Mouse (Mus musculus) midbrain, embryonic 13.5 days (tissue): ENCODE measurements around the gene 9930111J21Rik2. TPM values are rescaled to one million over a fixed set of nuclear protein-coding genes. Genes with fewer than 3 reads are reported as not detected.
"Not testable (repeated sequence)": the region's sequence is repeated elsewhere in the genome, so short reads cannot be mapped to it uniquely, and the experiment has no call there.

ENCODE experiments used
- ATAC-seq: fragments of 200-750 bp; cut with Nextera tagmentation; 2 replicates; pipeline ENCODE4 v1.8.0; 2017; ENCODE audit warnings: mild to moderate bottlenecking, moderate TSS enrichment, moderate library complexity
- H3K27ac ChIP-seq: fragments of 300-500 bp; sonication (generic); 2 replicates; pipeline ENCODE4 v1.5.1; 2015; ENCODE audit warnings: inconsistent platforms, mild to moderate bottlenecking, moderate library complexity
- H3K27me3 ChIP-seq: fragments of 300-500 bp; sonication (generic); 2 replicates; pipeline ENCODE4 v1.6.1; 2015; ENCODE audit warnings: mild to moderate bottlenecking, inconsistent platforms
- H3K36me3 ChIP-seq: fragments of 300-500 bp; sonication (generic); 2 replicates; pipeline ENCODE4 v1.6.1; 2015; ENCODE audit warnings: mild to moderate bottlenecking, inconsistent platforms
- H3K4me1 ChIP-seq: fragments of 300-500 bp; sonication (generic); replicated peaks from 2 replicates; pipeline ENCODE4 v1.6.1; 2015; ENCODE audit warnings: inconsistent platforms
- H3K4me2 ChIP-seq: fragments of 300-500 bp; sonication (generic); replicated peaks from 2 replicates; pipeline ENCODE4 v1.6.1; 2015; ENCODE audit warnings: moderate library complexity, mild to moderate bottlenecking, inconsistent platforms
- H3K4me3 ChIP-seq: fragments of 300-500 bp; sonication (generic); replicated peaks from 2 replicates; pipeline ENCODE4 v1.5.1; 2015; ENCODE audit warnings: mild to moderate bottlenecking, inconsistent platforms
- H3K9ac ChIP-seq: fragments of 300-500 bp; sonication (generic); replicated peaks from 2 replicates; pipeline ENCODE4 v1.6.1; 2015; ENCODE audit warnings: mild to moderate bottlenecking, inconsistent platforms
- H3K9me3 ChIP-seq: fragments of 300-500 bp; sonication (generic); 2 replicates; pipeline ENCODE4 v1.6.1; 2016; ENCODE audit warnings: mild to moderate bottlenecking, inconsistent platforms
- WGBS: fragments of 180-500 bp; shearing (Covaris S2); methylation state at CpG from one replicate; pipeline ENCODE4 v1.1.7; 2015; 5-methylcytosine and 5-hydroxymethylcytosine counted together
- polyA plus RNA-seq: library from polyadenylated mRNA; unstranded; fragments of >200 nt; fragmentation: Nextera tagmentation; extraction: Ambion mirVana; gene quantifications from 2 replicates; pipeline ENCODE4 v1.2.1, GENCODE M21; 2015

9930111J21Rik2 gene
- polyA plus RNA-seq: 0.15 and 0.30 TPM in 2 replicates

DNA sequence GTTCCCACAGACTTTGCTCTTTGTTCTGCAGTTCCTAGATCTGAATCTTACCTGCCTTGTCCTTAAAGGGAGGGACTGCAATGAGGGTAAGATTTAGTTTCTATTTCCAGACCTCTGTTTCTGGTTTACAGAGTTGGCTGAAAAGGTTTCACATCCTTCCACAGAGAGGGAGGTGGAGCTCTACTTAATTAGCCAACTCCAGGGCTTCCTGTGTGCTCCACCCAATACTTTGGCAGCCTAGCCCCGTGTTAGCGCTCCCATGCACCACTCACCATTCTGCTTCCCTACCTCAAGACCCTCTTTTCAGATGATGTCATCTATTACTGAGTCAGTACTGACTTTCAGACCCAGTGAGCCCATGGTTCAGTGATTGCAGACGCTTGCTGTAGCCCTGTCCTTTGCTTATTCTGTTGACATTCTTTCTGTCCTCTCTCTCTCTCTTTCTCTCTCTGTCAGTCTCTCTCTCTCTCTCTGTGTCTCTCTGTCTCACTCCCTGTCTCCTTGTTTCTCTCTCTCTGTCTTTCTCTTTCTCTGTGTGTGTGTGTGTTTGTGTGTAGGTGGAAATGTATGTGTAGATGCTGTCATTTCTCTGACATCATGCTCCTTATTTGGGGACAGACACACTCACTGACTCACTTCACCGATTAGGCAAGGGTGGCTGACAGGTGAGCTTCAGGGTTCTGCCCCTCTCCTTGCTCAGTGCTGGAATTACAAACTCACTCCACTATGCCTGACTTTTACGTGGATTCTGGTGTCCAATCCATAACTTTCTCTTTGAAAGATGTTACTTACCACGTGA is at the start of gene 9930111J21Rik2:
Gene 9930111J21Rik2 (minus strand): TSS at position 150 of the 799 bp plus-strand sequence.
- 91% methylated on average over 1 of the region's 6 CpGs for WGBS
- H3K27me3 ChIP-seq, H3K9ac ChIP-seq, ATAC-seq, H3K36me3 ChIP-seq, H3K4me3 ChIP-seq, H3K4me1 ChIP-seq, H3K9me3 ChIP-seq, H3K27ac ChIP-seq, H3K4me2 ChIP-seq: not testable (repeated sequence)

DNA sequence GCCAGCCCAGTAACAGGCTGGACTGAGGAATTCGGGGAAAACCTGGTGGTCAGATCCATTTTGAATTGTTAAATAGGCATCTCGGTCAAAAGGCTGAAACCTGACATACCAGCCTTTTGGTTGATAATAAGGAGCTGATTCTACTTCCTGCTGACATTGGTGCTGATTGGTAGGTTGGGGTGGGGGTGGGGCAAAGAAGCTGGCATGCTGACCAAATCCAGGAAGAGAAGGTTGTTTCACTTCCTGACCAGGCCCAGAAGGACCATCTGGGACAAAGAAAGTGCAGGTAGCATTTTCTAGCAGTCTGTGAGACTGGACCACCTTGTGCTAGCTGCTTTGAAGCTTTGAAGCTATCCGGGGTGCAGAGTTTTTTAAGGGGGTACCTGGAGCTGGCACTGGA is 49.4 kb upstream of the 9930111J21Rik2 start:
- no peaks in the 10 kb centered on the region for H3K27me3 ChIP-seq
- no peaks in the 10 kb centered on the region for H3K36me3 ChIP-seq
- no peak overlapping the region for H3K9ac ChIP-seq
- 87% methylated on average over 3 of the region's 3 CpGs for WGBS
- no peak overlapping the region for H3K27ac ChIP-seq
- H3K4me3 ChIP-seq: no peak overlapping the region
- no peaks in the 10 kb centered on the region for H3K9me3 ChIP-seq
- no peak for ATAC-seq
- H3K4me1 ChIP-seq: no peaks in the 10 kb centered on the region
- H3K4me2 ChIP-seq: no peak overlapping the region

DNA sequence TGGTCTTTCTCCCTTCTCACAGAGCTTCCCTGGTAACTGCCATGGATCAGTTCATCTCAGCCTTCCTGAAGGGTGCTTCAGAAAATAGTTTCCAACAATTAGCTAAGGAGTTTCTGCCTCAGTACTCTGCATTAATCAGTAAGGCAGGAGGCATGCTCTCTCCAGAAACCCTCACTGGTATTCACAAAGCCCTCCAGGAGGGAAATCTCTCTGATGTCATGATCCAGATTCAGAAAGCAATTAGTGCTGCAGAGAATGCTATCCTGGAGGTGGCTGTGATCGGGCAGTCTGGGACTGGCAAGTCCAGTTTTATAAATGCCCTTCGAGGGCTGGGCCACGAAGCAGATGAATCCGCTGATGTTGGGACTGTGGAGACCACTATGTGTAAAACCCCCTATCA is 44.3 kb upstream of the 9930111J21Rik2 start:
- no peaks in the 10 kb centered on the region for H3K27me3 ChIP-seq
- ATAC-seq: no peak
- no peaks in the 10 kb centered on the region for H3K4me1 ChIP-seq
- no peaks in the 10 kb centered on the region for H3K36me3 ChIP-seq
- H3K9me3 ChIP-seq: no peaks in the 10 kb centered on the region
- no peak overlapping the region for H3K27ac ChIP-seq
- no peak overlapping the region for H3K4me3 ChIP-seq
- 73% methylated on average over 4 of the region's 4 CpGs for WGBS
- H3K9ac ChIP-seq: no peak overlapping the region
- H3K4me2 ChIP-seq: no peak overlapping the region

DNA sequence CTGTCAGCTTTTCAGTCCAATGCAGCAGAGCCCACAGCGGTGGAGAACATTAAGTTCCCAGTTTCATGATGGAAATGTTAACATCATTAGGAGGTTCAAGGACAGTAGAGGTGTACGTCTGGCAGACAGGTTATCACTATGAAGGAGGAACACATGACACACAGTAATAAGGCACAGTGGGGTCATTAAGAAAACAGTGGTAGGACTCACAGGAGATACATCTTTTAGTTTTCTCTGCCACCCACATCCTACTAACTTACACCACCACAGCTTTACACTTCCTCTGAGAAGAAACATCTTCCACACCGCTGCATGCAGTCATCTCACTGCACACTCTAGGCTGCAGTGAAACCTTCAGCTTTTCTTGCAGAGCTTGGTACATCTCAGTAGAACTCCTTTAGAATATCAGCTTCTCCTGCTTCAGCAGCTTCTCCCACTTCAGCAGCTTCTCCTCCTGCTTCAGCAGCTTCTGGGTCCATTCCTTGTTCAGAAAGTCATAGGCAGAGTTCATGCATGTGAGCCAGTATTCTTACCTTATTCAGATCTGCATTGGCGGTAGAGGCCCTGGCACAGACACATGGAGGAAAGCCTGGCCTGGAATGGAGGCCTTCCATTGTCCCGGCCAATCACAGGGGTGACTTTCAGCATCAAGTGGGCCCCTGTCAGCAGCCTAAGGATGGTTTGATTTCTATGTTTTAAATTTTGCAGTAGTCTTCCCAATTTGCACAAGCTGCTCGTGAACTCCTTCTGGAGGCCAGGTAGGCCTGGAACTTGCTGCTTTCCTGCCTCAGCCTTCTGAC is 43.0 kb upstream of the 9930111J21Rik2 start:
- Histone ChIP-seq H3K9ac (no peak overlapping the region), H3K27me3 (no peaks in the 10 kb centered on the region), H3K4me1 (no peaks in the 10 kb centered on the region), H3K4me3 (no peak overlapping the region), H3K4me2 (no peak overlapping the region), H3K9me3 (no peaks in the 10 kb centered on the region), H3K36me3 (no peaks in the 10 kb centered on the region), H3K27ac (no peak overlapping the region)
- ATAC-seq: no peak
- 90% methylated on average over 6 of the region's 6 CpGs for WGBS

DNA sequence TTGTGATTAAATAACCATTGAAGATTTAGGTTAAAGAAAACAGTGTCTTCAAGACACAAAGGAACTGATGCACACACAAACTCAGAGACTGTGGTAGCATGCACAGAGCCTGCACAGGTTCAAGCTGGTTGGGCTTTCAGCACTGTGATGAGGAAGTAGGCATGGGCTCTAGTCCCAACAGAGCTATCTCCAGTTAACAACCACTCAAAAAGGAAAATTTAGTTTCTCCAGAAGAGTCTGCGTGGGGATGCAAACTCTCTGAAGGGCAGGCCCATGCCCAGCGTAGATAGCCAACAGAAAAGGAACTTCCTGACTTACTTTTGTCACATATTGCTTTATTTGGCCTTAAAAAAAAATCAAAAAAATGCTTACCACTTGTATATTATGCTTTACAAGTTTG is 41.7 kb upstream of the 9930111J21Rik2 start:
- no peak overlapping the region for H3K4me2 ChIP-seq
- no peak for ATAC-seq
- 100% methylated on average over 2 of the region's 2 CpGs for WGBS

DNA sequence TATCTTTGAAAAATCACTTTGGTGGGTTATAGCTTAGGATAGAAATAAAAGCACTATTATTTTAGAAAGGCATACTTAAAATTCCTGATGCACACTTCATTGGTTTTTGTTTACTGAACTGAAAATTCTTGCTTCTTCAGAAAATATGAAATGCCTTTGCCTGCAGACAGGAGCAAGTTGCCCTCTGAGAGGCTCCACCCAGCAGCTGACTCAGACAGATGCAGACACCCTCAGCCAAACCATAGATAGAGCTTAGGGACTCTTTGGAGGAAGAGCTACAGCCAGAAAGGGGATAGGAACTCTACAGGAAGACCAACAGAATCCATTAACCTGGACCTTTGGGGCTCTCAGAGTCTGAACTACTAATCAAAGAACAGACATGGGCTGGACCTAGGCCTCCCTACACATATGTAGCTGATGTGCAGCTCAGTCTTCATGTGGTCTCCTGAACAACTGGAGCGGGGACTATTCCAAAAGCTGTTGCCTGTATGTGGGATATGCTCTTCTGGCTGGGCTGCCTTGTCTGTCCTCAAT is 41.1 kb upstream of the 9930111J21Rik2 start:
- Histone ChIP-seq H3K9me3 (no peaks in the 10 kb centered on the region), H3K27ac (no peak overlapping the region), H3K4me2 (no peak overlapping the region), H3K36me3 (no peaks in the 10 kb centered on the region), H3K4me1 (peaks cover 6% of the 10 kb centered on the region; the same call in 1 of the 2 replicates), H3K27me3 (no peaks in the 10 kb centered on the region), H3K9ac (no peak overlapping the region), H3K4me3 (no peak overlapping the region)
- no peak for ATAC-seq
- 96% methylated on average over 1 of the region's 1 CpGs for WGBS

More for the DNA sequence above, 41.7 kb upstream of the 9930111J21Rik2 start:
- H3K9ac ChIP-seq: no peak overlapping the region
- H3K27ac ChIP-seq: no peak overlapping the region
- H3K9me3 ChIP-seq: no peaks in the 10 kb centered on the region
- H3K4me1 ChIP-seq: peaks cover 6% of the 10 kb centered on the region; the same call in 1 of the 2 replicates
- H3K36me3 ChIP-seq: no peaks in the 10 kb centered on the region
- no peaks in the 10 kb centered on the region for H3K27me3 ChIP-seq
- H3K4me3 ChIP-seq: no peak overlapping the region

DNA sequence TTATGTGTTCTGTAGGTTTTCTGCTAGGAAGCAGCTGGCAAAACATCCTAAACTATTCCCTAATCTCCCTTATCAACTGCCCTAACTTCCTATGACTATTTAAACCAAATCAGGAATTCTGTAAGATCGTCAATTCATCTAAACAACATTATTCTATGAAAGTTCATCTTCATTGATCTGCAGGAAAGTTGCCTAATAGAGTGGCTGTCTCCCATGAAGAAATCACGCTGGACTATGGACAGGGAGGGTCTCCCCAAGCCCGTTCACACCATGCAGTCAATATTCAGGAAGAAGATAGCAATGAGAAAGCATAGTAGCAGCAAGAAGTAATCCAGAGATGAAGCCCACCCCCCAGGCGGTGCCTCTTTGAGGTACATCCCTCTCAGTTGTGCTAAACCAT is 40.1 kb upstream of the 9930111J21Rik2 start:
- H3K27me3 ChIP-seq: no peaks in the 10 kb centered on the region
- H3K4me1 ChIP-seq: peaks cover 6% of the 10 kb centered on the region; the same call in 1 of the 2 replicates
- H3K27ac ChIP-seq: no peak overlapping the region
- H3K36me3 ChIP-seq: no peaks in the 10 kb centered on the region
- no peak overlapping the region for H3K9ac ChIP-seq
- H3K9me3 ChIP-seq: no peaks in the 10 kb centered on the region
- ATAC-seq: no peak
- WGBS: 81% methylated on average over 4 of the region's 4 CpGs
- no peak overlapping the region for H3K4me2 ChIP-seq
- no peak overlapping the region for H3K4me3 ChIP-seq

DNA sequence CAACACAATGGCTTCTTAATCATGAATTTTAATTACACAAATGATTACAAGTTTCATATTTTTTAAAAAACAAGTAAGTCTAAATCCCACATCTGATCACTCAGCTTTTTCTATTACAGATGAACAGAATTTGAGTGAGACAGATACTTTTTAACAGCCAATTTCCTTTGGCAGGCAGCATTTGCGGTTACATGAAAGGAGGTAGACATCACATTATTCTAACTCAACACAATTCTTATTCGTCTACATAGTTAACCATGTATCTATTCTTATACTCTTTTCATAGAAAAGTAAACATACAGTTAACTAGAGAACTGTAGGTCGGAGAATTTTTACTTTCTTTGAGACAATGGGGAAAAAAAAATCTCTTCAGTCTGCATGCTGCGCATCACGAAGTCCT is 39.5 kb upstream of the 9930111J21Rik2 start:
- Histone ChIP-seq H3K9ac (no peak overlapping the region), H3K4me2 (no peak overlapping the region), H3K9me3 (no peaks in the 10 kb centered on the region), H3K4me1 (peaks cover 6% of the 10 kb centered on the region; the same call in 1 of the 2 replicates), H3K27ac (no peak overlapping the region), H3K4me3 (no peak overlapping the region), H3K36me3 (no peaks in the 10 kb centered on the region), H3K27me3 (no peaks in the 10 kb centered on the region)
- 91% methylated on average over 5 of the region's 5 CpGs for WGBS
- no peak for ATAC-seq

DNA sequence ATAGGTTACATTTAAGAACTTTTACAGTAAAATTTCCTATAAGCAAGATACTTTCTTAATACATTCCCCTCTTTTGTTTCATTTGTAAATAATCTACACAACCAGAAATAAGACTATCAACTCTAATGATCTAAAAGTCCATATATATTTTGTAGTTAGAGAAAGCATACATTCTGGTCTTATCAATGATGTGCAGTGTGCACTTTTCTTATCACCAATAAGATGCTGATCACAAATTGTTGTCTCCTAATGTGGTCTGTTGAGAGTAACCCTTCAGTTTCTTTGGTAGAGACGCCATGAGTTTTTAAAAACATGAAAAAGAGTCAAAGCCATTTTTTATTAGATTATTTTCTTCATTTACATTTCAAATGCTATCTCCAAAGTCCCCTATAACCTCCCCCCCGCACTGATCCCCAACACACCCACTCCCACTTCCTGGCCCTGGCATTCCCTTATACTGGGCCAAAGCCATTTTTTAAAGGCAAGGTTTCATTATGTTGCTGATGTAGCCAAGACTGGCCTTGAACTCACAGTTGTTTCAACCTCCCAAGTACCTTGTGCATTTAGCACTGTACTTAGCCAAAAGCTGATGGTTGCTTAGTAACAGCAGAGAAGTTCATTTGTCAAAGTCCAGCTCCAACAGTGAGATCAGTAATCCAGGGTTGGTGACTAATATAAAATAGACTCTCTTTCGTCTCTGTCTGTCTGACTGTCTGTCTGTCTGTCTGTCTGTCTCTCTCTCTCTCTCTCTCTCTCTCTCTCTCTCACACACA is 38.9 kb upstream of the 9930111J21Rik2 start:
- Histone ChIP-seq H3K4me1 (peaks cover 6% of the 10 kb centered on the region; the same call in 1 of the 2 replicates), H3K4me3 (no peak overlapping the region), H3K27me3 (no peaks in the 10 kb centered on the region), H3K9ac (no peak overlapping the region), H3K36me3 (no peaks in the 10 kb centered on the region), H3K27ac (no peak overlapping the region), H3K9me3 (no peaks in the 10 kb centered on the region), H3K4me2 (no peak overlapping the region)
- no peak for ATAC-seq
- WGBS: 80% methylated on average over 3 of the region's 3 CpGs

DNA sequence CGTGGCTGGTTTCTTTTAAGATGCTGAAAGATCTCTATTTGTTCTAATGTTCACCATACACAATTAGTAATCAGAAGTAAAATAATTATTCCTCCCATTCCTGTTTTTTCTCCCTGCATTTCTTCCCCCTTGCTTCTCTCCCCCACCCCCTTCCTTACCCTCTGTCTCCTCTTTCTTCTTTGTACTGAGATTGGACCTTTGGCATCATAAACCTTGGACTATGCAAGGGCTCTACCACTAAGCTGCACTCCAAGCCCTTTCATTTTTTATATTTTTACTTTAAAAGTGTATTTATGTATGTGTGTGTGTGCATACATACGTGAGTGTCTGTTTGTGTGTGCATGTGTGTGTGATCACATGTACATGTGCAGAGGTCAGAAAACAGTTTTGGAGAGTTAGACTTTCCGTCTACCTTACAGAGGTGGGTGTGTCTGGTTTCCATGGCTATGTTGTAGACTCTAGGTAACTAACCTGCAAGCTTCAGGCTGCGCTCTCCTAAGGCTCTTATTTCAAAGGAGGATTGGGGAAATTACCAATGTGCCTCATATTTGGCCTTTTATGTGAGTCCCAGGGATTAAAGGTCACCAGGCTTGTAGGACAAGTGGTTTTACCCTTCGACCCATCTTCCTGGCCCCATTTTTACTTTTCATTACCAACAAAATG is 38.1 kb upstream of the 9930111J21Rik2 start:
- WGBS: 87% methylated on average over 5 of the region's 5 CpGs

More for the DNA sequence above, 38.1 kb upstream of the 9930111J21Rik2 start:
- Histone ChIP-seq H3K36me3 (no peaks in the 10 kb centered on the region), H3K9me3 (no peaks in the 10 kb centered on the region), H3K9ac (no peak overlapping the region), H3K4me2 (no peak overlapping the region), H3K4me1 (peaks cover 6% of the 10 kb centered on the region; the same call in 1 of the 2 replicates), H3K4me3 (no peak overlapping the region), H3K27ac (no peak overlapping the region), H3K27me3 (no peaks in the 10 kb centered on the region)
- no peak for ATAC-seq
